Mouse (Mus musculus) thymus, adult 2 months (tissue): ENCODE data around the gene Adamts10.

Experiments
- CTCF ChIP-seq: fragments of 200-500 bp; IDR thresholded peaks from 2 replicates; pipeline ENCODE4 v1.5.1; 2012; ENCODE audit warnings: mild to moderate bottlenecking, control low read depth, low read length, moderate library complexity, borderline replicate concordance; ENCODE audit not compliant: control insufficient read depth, poor library complexity, insufficient read depth; ENCODE audit errors: extremely low read depth
- POLR2A ChIP-seq: fragments of 200-500 bp; IDR thresholded peaks from 2 replicates; pipeline ENCODE4 v1.6.1; 2012; ENCODE audit warnings: mild to moderate bottlenecking, low read length, control low read depth, moderate library complexity; ENCODE audit not compliant: control insufficient read depth, poor library complexity, insufficient read depth; ENCODE audit errors: extremely low read depth

DNA sequence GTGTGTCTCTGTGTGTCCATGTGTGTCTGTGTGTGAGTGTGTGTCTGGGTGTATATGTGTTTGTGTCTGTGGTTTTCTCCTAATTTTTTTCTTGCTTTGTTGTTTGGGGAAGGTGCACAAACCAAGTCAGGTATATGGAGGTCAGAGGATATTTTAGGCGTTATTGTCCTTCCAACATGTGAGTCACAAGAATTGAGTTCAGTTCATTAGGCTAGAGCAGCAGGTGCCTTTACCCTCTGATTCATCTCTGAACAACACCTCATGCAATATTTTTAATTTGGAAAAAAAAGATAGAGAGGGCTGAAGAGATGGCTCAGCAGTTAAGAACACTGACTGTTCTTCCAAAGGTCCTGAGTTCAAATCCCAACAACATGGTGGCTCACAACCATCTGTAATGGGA, 15.6 kb upstream of the Adamts10 start:
- TF ChIP-seq POLR2A (no peak), CTCF (no peak)
